Mouse (Mus musculus) lung, postnatal 0 days (tissue): ENCODE measurements around the gene Kidins220. TPM values are rescaled to one million over a fixed set of nuclear protein-coding genes. Genes with fewer than 3 reads are reported as not detected.
A peak's percentile ranks its signal among the peaks of the same experiment; 100 is the strongest.

Source experiments
- ATAC-seq: fragments of 200-750 bp; cut with Nextera tagmentation; 2 replicates; pipeline ENCODE4 v1.8.0; 2017; ENCODE audit warnings: moderate library complexity
- DNase-seq: peaks from one replicate; pipeline ENCODE4 v3.0.0-alpha.2; 2016; ENCODE audit warnings: low spot score
- H3K27ac ChIP-seq: fragments of 300-500 bp; sonication (generic); 2 replicates; pipeline ENCODE4 v1.5.1; 2014; ENCODE audit warnings: antibody characterized with exemption, mild to moderate bottlenecking, low read length, mixed read lengths
- H3K27me3 ChIP-seq: fragments of 300-500 bp; sonication (generic); replicated peaks from 2 replicates; pipeline ENCODE4 v1.6.1; 2014; ENCODE audit warnings: low read length, mixed read lengths; ENCODE audit not compliant: insufficient read depth
- H3K36me3 ChIP-seq: fragments of 300-500 bp; sonication (generic); 2 replicates; pipeline ENCODE4 v1.6.1; 2014; ENCODE audit warnings: low read length, mixed read lengths; ENCODE audit not compliant: insufficient read depth
- H3K4me1 ChIP-seq: fragments of 300-500 bp; sonication (generic); 2 replicates; pipeline ENCODE4 v1.6.1; 2014; ENCODE audit warnings: antibody characterized with exemption, low read depth, low read length, mixed read lengths; ENCODE audit not compliant: insufficient read depth
- H3K4me2 ChIP-seq: fragments of 300-500 bp; sonication (generic); replicated peaks from 2 replicates; pipeline ENCODE4 v1.6.1; 2014; ENCODE audit warnings: low read depth, mild to moderate bottlenecking, low read length, moderate library complexity, mixed read lengths
- H3K4me3 ChIP-seq: fragments of 300-500 bp; sonication (generic); 2 replicates; pipeline ENCODE4 v1.5.1; 2014; ENCODE audit warnings: low read depth, low read length
- H3K9ac ChIP-seq: fragments of 300-500 bp; sonication (generic); replicated peaks from 2 replicates; pipeline ENCODE4 v1.6.1; 2014; ENCODE audit warnings: low read depth, mild to moderate bottlenecking
- H3K9me3 ChIP-seq: fragments of 300-500 bp; sonication (generic); 2 replicates; pipeline ENCODE4 v1.6.1; 2016; ENCODE audit warnings: low read length, mixed read lengths
- CTCF ChIP-seq: IDR thresholded peaks from 2 replicates; pipeline ENCODE4 v1.5.1; 2016; ENCODE audit warnings: antibody characterized with exemption, mild to moderate bottlenecking
- EP300 ChIP-seq: IDR thresholded peaks from 2 replicates; pipeline ENCODE4 v1.6.1; 2016; ENCODE audit warnings: antibody characterized with exemption, mild to moderate bottlenecking, control low read depth
- WGBS: fragments of 180-500 bp; shearing (Covaris S2); extraction: QIAGEN DNeasy Blood & Tissue Kit; methylation state at CpG from one replicate; pipeline ENCODE4 v1.1.7; 2014; 5-methylcytosine and 5-hydroxymethylcytosine counted together
- polyA plus RNA-seq: library from polyadenylated mRNA; unstranded; fragments of >200 nt; fragmentation: Nextera tagmentation; extraction: Ambion mirVana; gene quantifications from 2 replicates; pipeline ENCODE4 v1.2.1, GENCODE M21; 2015

Kidins220 gene
- polyA plus RNA-seq, 1 experiment from 2014 or later = 14.0 TPM

DNA sequence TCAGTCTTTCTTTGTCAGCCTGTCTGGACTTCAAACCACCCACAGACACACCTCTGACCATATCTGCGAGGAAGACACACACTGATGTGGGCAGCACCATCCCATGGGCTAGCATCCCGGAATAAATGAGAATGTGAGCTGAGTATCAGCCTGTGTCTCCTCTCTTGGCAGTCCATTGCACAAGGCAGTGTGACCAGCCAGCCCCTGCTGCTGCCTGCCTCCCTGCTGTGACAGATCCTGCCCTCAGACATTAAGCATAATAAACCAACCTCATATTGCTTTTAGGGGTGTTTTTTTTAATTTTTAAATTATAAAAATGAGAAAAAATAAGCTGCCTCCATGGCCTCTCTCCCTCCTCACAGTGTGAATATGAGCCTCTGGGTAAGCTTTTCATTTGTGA lies 8.7 kb upstream of the Kidins220 start:
- 91% methylated on average over 2 of the region's 2 CpGs for WGBS

DNA sequence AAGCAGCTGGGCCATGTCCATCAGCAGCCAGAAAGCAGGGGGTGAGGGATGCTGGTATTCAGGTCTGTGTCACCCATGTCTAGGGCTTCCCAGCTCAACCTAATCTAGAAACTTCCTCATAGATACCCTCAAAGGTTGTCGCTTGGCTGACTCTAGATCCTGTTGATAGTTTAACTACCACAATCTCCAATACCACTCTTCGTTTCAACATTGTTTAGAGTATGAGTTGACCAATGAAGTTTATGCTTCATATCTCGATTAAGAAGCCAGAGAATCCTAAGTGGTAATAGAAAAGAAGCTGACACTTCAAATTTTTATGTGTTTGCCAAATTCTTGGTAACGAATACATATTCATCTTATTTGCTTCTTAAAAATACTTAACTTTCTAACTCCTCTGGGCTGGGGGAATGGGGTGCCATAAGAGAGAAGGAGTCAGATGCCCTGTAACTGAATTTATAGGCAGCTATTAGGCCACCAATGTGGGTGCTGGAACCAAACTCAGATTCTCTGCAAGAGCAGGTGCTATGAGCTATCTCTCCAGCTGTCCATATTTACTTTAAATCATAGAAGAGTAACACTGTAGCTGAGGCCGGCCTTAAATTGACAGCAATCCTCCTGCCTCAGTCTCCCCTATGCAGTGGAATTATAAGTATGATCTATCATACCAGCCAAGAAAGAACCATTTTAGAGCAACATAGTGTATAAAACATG lies 3.1 kb upstream of the Kidins220 start:
- Histone ChIP-seq H3K9ac (no peak overlapping the region), H3K27me3 (no peaks in the 10 kb centered on the region), H3K36me3 (no peaks in the 10 kb centered on the region), H3K27ac (no peak overlapping the region), H3K4me1 (no peaks in the 10 kb centered on the region), H3K9me3 (no peaks in the 10 kb centered on the region), H3K4me2 (no peak overlapping the region), H3K4me3 (no peak overlapping the region)
- no peak for TF ChIP-seq CTCF
- no peak for TF ChIP-seq EP300
- ATAC-seq = no peak
- no peak for DNase-seq
- 59% methylated on average over 5 of the region's 5 CpGs for WGBS

More for the DNA sequence above, 8.7 kb upstream of the Kidins220 start:
- no peak for ATAC-seq
- no peaks in the 10 kb centered on the region for H3K9me3 ChIP-seq
- no peak for DNase-seq
- no peak overlapping the region for H3K4me3 ChIP-seq
- H3K36me3 ChIP-seq = no peaks in the 10 kb centered on the region
- H3K27me3 ChIP-seq = no peaks in the 10 kb centered on the region
- no peak overlapping the region for H3K27ac ChIP-seq
- TF ChIP-seq CTCF (no peak), EP300 (no peak)
- no peak overlapping the region for H3K4me2 ChIP-seq
- H3K4me1 ChIP-seq = no peaks in the 10 kb centered on the region
- no peak overlapping the region for H3K9ac ChIP-seq

DNA sequence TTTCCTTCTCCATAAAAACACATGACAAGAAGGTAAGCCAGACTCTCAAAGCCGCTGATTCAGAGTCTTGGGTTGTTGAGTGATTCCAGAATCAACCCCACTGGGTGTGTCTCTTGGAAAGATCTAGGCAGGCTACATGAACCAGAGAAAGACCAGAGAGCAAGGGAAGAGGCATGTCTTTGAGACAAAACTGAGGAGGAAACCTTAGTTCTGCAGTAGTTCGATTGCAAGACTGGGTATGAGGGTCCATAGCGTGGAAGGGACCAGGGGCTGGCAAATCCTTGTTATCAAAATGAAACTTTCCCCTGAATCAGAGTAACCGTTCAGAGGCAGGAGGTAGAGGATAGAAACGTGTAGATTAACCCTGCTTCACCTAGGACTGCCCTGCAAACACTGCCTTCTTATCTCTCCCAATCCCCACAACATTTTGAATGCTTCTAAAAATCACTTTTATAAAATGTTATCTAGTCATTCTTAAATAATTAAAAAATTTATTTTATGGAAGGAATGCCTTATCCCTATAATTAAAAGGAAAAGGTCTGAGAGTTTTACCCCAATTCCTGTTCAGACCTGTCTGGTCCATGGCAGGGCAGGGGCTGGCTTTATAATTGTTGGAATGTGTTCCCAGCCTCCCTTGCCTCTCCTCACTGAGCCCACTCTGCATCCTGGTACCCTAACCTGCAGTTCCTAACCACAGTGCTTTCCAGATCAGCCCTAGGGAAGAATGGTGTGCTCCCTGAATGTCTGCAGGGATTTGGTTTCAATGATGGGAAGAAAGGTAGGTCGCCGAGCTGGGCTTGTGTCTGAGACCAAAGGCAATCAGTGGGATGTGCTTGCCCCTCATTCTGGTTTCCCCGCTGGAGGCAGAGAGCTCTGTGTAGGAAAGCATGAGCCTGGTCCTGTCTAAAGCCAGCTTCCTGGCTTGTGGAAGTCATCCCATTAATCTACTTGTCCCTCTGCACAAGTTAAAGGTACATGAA lies 2.1 kb upstream of the Kidins220 start:
- DNase-seq (no peak), ATAC-seq (no peak)
- no peaks in the 10 kb centered on the region for H3K27me3 ChIP-seq
- no peaks in the 10 kb centered on the region for H3K9me3 ChIP-seq
- H3K4me3 ChIP-seq = no peak overlapping the region
- TF ChIP-seq EP300 (no peak), CTCF (no peak)
- H3K9ac ChIP-seq = no peak overlapping the region
- no peak overlapping the region for H3K27ac ChIP-seq
- no peaks in the 10 kb centered on the region for H3K36me3 ChIP-seq
- H3K4me1 ChIP-seq = no peaks in the 10 kb centered on the region
- H3K4me2 ChIP-seq = no peak overlapping the region
- 79% methylated on average over 8 of the region's 8 CpGs for WGBS

DNA sequence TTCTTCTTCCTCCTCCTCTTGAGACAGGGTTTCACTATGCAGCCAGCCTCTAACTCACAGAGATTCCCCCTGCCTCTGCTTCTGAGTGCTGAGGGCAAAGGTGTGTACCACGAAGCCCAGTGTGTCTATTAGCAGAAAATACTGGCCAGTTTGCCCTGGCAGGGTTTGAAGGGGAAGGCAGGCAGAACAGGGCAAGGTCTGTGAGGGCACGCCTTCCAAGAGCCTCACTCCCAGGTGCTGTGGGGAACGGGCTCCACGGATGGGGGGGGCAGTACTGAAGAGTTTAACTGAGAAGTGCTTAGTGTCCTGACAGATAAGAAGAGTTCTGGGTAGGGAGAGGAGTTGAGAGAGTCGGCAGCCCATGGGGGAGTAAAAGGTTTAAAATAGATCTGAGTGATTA lies 1.1 kb upstream of the Kidins220 start:
- no peak overlapping the region for H3K27ac ChIP-seq
- no peak overlapping the region for H3K4me3 ChIP-seq
- no peak overlapping the region for H3K4me2 ChIP-seq
- H3K27me3 ChIP-seq = no peaks in the 10 kb centered on the region
- H3K36me3 ChIP-seq = no peaks in the 10 kb centered on the region
- DNase-seq = no peak
- no peaks in the 10 kb centered on the region for H3K4me1 ChIP-seq
- no peak overlapping the region for H3K9ac ChIP-seq
- no peaks in the 10 kb centered on the region for H3K9me3 ChIP-seq
- TF ChIP-seq EP300 (no peak), CTCF (no peak)
- no peak for ATAC-seq
- 54% methylated on average over 5 of the region's 5 CpGs for WGBS

DNA sequence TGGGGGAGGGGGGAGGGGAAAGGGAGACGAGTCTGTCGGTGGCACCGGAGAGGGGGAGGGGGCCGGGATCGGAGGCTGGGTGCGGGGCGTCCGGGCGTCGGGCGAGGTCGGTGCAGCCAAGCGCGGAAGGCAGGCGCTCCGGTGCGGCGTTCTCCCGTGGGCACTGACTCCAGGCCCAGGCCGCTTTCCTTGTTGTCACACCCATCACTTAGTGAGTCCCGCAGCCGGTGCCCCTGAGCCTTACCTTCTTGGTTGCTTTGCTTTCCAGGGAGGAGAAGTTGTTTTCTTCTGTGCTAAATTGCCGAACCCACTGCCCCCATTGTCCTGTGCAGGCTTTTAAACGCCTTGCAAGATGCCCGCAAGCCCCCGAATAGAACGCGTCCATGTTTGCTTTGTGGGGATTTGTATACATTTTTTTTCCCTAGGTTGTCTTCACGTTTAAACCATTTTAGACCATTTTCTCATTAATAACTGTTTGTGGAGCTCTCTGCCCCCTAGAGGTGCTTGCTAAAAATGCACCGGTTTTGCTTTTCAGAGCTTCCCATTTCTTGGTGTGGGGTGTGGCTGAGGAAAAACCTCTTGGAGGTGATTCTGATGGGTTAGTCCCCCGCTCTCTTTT lies 499 bp downstream of the Kidins220 start:
- under 1% methylated on average over 16 of the region's 31 CpGs for WGBS
- TF ChIP-seq EP300 (no peak), CTCF (peak; percentile 76)
- H3K27ac ChIP-seq = peak overlapping the region; percentile 89
- H3K9ac ChIP-seq = peak overlapping the region; percentile 54
- peak overlapping the region; percentile 89 for H3K4me3 ChIP-seq
- no peaks in the 10 kb centered on the region for H3K4me1 ChIP-seq
- H3K27me3 ChIP-seq = no peaks in the 10 kb centered on the region
- ATAC-seq = peak; percentile 76
- H3K36me3 ChIP-seq = no peaks in the 10 kb centered on the region
- peak; percentile 86 for DNase-seq
- peak overlapping the region; percentile 67 for H3K4me2 ChIP-seq
- no peaks in the 10 kb centered on the region for H3K9me3 ChIP-seq

DNA sequence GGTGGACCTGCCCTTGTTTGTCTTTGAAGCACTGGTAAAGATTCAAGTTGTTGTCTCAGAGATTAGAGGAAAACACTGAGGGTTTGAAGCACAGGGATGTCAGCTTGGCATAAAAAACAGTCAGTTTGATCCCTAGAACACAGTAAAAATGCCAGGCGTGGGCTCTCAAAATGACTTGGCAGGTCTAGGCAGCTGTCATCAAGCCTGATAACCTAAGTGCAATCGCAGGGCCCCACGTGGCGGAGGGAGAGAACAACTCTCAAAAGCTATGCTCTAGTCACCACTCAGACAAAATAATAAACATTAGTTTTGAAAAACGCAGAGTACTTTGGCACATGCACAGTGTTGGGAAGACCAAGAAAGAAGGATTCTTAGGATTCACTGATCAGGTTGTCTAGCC lies 10.5 kb downstream of the Kidins220 start:
- WGBS = 66% methylated on average over 5 of the region's 5 CpGs
- no peak for ATAC-seq
- no peaks in the 10 kb centered on the region for H3K9me3 ChIP-seq
- H3K27me3 ChIP-seq = no peaks in the 10 kb centered on the region
- no peak overlapping the region for H3K9ac ChIP-seq
- DNase-seq = no peak
- no peaks in the 10 kb centered on the region for H3K4me1 ChIP-seq
- peaks cover 15% of the 10 kb centered on the region; the same call in 1 of the 2 replicates for H3K36me3 ChIP-seq
- no peak overlapping the region for H3K4me3 ChIP-seq
- TF ChIP-seq CTCF = no peak
- no peak overlapping the region for H3K27ac ChIP-seq
- H3K4me2 ChIP-seq = no peak overlapping the region
